ENCODE assay signal across 25 mouse cellular contexts in genomic region chr5:110403931-110404330, GRCm38 (mm10). TPM values are rescaled to one million over a fixed set of nuclear protein-coding genes. Genes with fewer than 3 reads are reported as not detected.
DNase-seq lines count a peak whose midpoint lies in the region; ATAC-seq and TF ChIP-seq lines count a peak whose summit lies in the region.
"Had no signal": no experiment of that assay in that cellular context is flagged by ENCODE, and none has a peak within 500 bp of the region (broad histone marks: within the 10 kb centered on the region; RNA-seq: fewer than 3 reads in every experiment).

No protein-coding gene starts in this region.

- no peak overlapping the region for H3K4me2 ChIP-seq in heart, embryonic 12.5 days
- no peak overlapping the region for H3K4me2 ChIP-seq in hindbrain, embryonic 13.5 days
- H3K4me2 ChIP-seq in hindbrain, postnatal 0 days (ENCODE audit: low read depth, low read length) = no peak overlapping the region
- H3K4me2 ChIP-seq: embryonic facial prominence, embryonic 12.5 days; forebrain, embryonic 12.5 days; kidney, embryonic 15.5 days; limb, embryonic 12.5 days; liver, embryonic 11.5 days; midbrain, embryonic 12.5 days had no signal

- peak; percentile 75 for DNase-seq in adrenal gland, adult 2 months
- DNase-seq in adrenal gland, postnatal 25 days = no peak
- DNase-seq in heart, adult 18-20 months = no peak
- DNase-seq in hindbrain, postnatal 0 days (ENCODE audit: low spot score) = no peak
- peak; percentile 61 for DNase-seq in adrenal gland, postnatal 14 days
- no peak for DNase-seq in cerebellum, adult 8-10 months
- DNase-seq: cerebellum, adult 18-20 months; kidney, adult 11 months; kidney, postnatal 36 days; liver, postnatal 0 days; lung, postnatal 10 days; right cerebral cortex, postnatal 25 days; spleen, adult 18-20 months had no signal

- peak; percentile 36; the same call in 1 of the 2 replicates for ATAC-seq in heart, embryonic 12.5 days (ENCODE audit: insufficient number of reproducible peaks, low FRiP score)
- ATAC-seq in hindbrain, embryonic 13.5 days (ENCODE audit: low FRiP score) = no peak
- no peak for ATAC-seq in hindbrain, postnatal 0 days
- ATAC-seq: liver, postnatal 0 days had no signal

- no peak for TF ChIP-seq CTCF in hindbrain, postnatal 0 days (IDR thresholded peaks at IDR 0.05; ENCODE audit: low read depth)

- no peak overlapping the region for H3K4me3 ChIP-seq in heart, embryonic 12.5 days
- H3K4me3 ChIP-seq in hindbrain, embryonic 13.5 days = no peak overlapping the region
- H3K4me3 ChIP-seq in hindbrain, postnatal 0 days (ENCODE audit: low read length) = no peak overlapping the region
- H3K4me3 ChIP-seq: embryonic facial prominence, embryonic 12.5 days; forebrain, embryonic 12.5 days; kidney, embryonic 15.5 days; limb, embryonic 12.5 days; midbrain, embryonic 12.5 days had no signal

- H3K4me1 ChIP-seq in heart, embryonic 12.5 days (replicated peaks) = peaks cover 30% of the 10 kb centered on the region
- H3K4me1 ChIP-seq in hindbrain, embryonic 13.5 days (replicated peaks) = peaks cover 28% of the 10 kb centered on the region
- 0 out of 2 replicates have a peak, but pooled peaks cover 4% of the 10 kb centered on the region for H3K4me1 ChIP-seq in hindbrain, postnatal 0 days (ENCODE audit: insufficient read depth, low read length)
- H3K4me1 ChIP-seq: embryonic facial prominence, embryonic 12.5 days; kidney, embryonic 15.5 days had no signal

- H3K27me3 ChIP-seq in heart, embryonic 12.5 days (replicated peaks) = no peaks in the 10 kb centered on the region
- no peaks in the 10 kb centered on the region; the same call in 1 of the 2 replicates for H3K27me3 ChIP-seq in hindbrain, embryonic 13.5 days
- H3K27me3 ChIP-seq in hindbrain, postnatal 0 days (ENCODE audit: insufficient read depth, low read length) = no peaks in the 10 kb centered on the region
- H3K27me3 ChIP-seq: embryonic facial prominence, embryonic 12.5 days; forebrain, embryonic 12.5 days; kidney, embryonic 15.5 days; limb, embryonic 12.5 days; midbrain, embryonic 12.5 days had no signal

- peaks cover 7% of the 10 kb centered on the region; the same call in 1 of the 2 replicates for H3K36me3 ChIP-seq in heart, embryonic 12.5 days
- H3K36me3 ChIP-seq in hindbrain, embryonic 13.5 days = no peaks in the 10 kb centered on the region; the same call in 1 of the 2 replicates
- no peaks in the 10 kb centered on the region for H3K36me3 ChIP-seq in hindbrain, postnatal 0 days (ENCODE audit: insufficient read depth, low read length)
- H3K36me3 ChIP-seq: embryonic facial prominence, embryonic 12.5 days; forebrain, embryonic 12.5 days; limb, embryonic 12.5 days; midbrain, embryonic 12.5 days had no signal

- WGBS in heart, embryonic 12.5 days = 23% methylated on average over 3 of the region's 3 CpGs
- WGBS in hindbrain, embryonic 13.5 days = 53% methylated on average over 3 of the region's 3 CpGs
- 56% methylated on average over 3 of the region's 3 CpGs for WGBS in hindbrain, postnatal 0 days

- H3K27ac ChIP-seq in heart, embryonic 12.5 days (ENCODE audit: poor library complexity, severe bottlenecking) = peak overlapping the region; percentile 67
- peak overlapping the region; percentile 20; the same call in 1 of the 2 replicates for H3K27ac ChIP-seq in hindbrain, embryonic 13.5 days
- H3K27ac ChIP-seq in hindbrain, postnatal 0 days = no peak overlapping the region
- H3K27ac ChIP-seq: embryonic facial prominence, embryonic 12.5 days; forebrain, embryonic 12.5 days; kidney, embryonic 15.5 days; limb, embryonic 12.5 days; midbrain, embryonic 12.5 days had no signal

- H3K9ac ChIP-seq in heart, embryonic 12.5 days = no peak overlapping the region
- no peak overlapping the region for H3K9ac ChIP-seq in hindbrain, embryonic 13.5 days
- H3K9ac ChIP-seq in hindbrain, postnatal 0 days (replicated peaks; ENCODE audit: low read length) = no peak overlapping the region
- H3K9ac ChIP-seq: embryonic facial prominence, embryonic 12.5 days; forebrain, embryonic 12.5 days; kidney, embryonic 15.5 days; limb, embryonic 12.5 days; liver, postnatal 0 days; midbrain, embryonic 12.5 days had no signal

- H3K9me3 ChIP-seq in heart, embryonic 12.5 days (replicated peaks) = no peaks in the 10 kb centered on the region
- H3K9me3 ChIP-seq in hindbrain, embryonic 13.5 days = no peaks in the 10 kb centered on the region
- no peaks in the 10 kb centered on the region for H3K9me3 ChIP-seq in hindbrain, postnatal 0 days (ENCODE audit: low read length)
- H3K9me3 ChIP-seq: embryonic facial prominence, embryonic 12.5 days; forebrain, embryonic 12.5 days; kidney, embryonic 15.5 days; limb, embryonic 12.5 days; midbrain, embryonic 12.5 days had no signal

RNA-seq across cellular contexts. Expression of gene Fbrsl1, which starts 44.4 kb away (rescaled TPM):
- total RNA-seq in adrenal gland, adult 2 months (2021) = 10 to 100 TPM; 56.7 to 67.2 TPM
- 267 and 295 TPM in 2 replicates for polyA plus RNA-seq in adrenal gland, adult 2 months (2012; rRNA removed)
- total RNA-seq in adrenal gland, postnatal 25 days (2021) = 71.5 and 81.3 TPM in 2 replicates
- polyA plus RNA-seq in heart, embryonic 12.5 days (2016; fragmentation: Nextera tagmentation; extraction: Ambion mirVana) = 14.4 and 14.8 TPM in 2 replicates
- 10 to 100 TPM; 44.9 to 50.1 TPM for total RNA-seq in heart, adult 18-20 months (2021)
- 18.7 and 20.7 TPM in 2 replicates for polyA plus RNA-seq in hindbrain, embryonic 13.5 days (2015; fragmentation: Nextera tagmentation; extraction: Ambion mirVana)
- total RNA-seq in hindbrain, postnatal 0 days (2014; rRNA removed) = 38.0 and 41.1 TPM in 2 replicates
- polyA plus RNA-seq in hindbrain, postnatal 0 days (2015; fragmentation: Nextera tagmentation; extraction: Ambion mirVana) = 15.4 and 18.8 TPM in 2 replicates
- total RNA-seq in adrenal gland, postnatal 14 days (2021) = 74.4 and 78.0 TPM in 2 replicates

RNA-seq across cellular contexts. Expression of gene Lrcol1, which starts 59.4 kb away (rescaled TPM):
- not detected for total RNA-seq in adrenal gland, adult 2 months (2021)
- polyA plus RNA-seq in adrenal gland, adult 2 months (2012; rRNA removed) = not detected in 2 replicates
- total RNA-seq in adrenal gland, postnatal 25 days (2021) = not detected in 2 replicates
- polyA plus RNA-seq in heart, embryonic 12.5 days (2016; fragmentation: Nextera tagmentation; extraction: Ambion mirVana) = not detected in 2 replicates
- not detected for total RNA-seq in heart, adult 18-20 months (2021)
- not detected in 2 replicates for polyA plus RNA-seq in hindbrain, embryonic 13.5 days (2015; fragmentation: Nextera tagmentation; extraction: Ambion mirVana)
- not detected in 2 replicates for total RNA-seq in hindbrain, postnatal 0 days (2014; rRNA removed)
- polyA plus RNA-seq in hindbrain, postnatal 0 days (2015; fragmentation: Nextera tagmentation; extraction: Ambion mirVana) = 0.28 TPM in 1 of 2 replicates, not detected in the other
- total RNA-seq in adrenal gland, postnatal 14 days (2021) = not detected in 2 replicates
- total RNA-seq: gastrocnemius, adult 8-10 months; left cerebral cortex, postnatal 14 days had no signal
- polyA plus RNA-seq: embryonic facial prominence, embryonic 12.5 days; forebrain, embryonic 12.5 days; hindbrain, embryonic 11.5 days; kidney, embryonic 15.5 days; limb, embryonic 12.5 days; liver, embryonic 11.5 days; liver, postnatal 0 days; midbrain, embryonic 12.5 days; urinary bladder, adult 2 months had no signal

Comparison
In these comparisons a context has a peak if more than half of its experiments do, and no peak if none do; other contexts are left out.
1. DNase-seq: peak in adrenal gland, adult 2 months (single experiment) and adrenal gland, postnatal 14 days (single experiment); none in adrenal gland, postnatal 25 days (single experiment), heart, adult 18-20 months (0 of 2), hindbrain, postnatal 0 days (single experiment) and cerebellum, adult 8-10 months (single experiment).